Mouse (Mus musculus) embryonic facial prominence, embryonic 14.5 days (tissue): ENCODE measurements around the gene Rims4. TPM values are rescaled to one million over a fixed set of nuclear protein-coding genes. Genes with fewer than 3 reads are reported as not detected.

Experiments used
- ATAC-seq: fragments of 200-750 bp; cut with Nextera tagmentation; 2 replicates; pipeline ENCODE4 v1.8.0; 2017; ENCODE audit warnings: low read depth, moderate number of reproducible peaks, moderate TSS enrichment
- DNase-seq: peaks from one replicate; pipeline ENCODE4 v3.0.0-alpha.2; 2015; ENCODE audit warnings: low spot score
- H3K27ac ChIP-seq: fragments of 300-500 bp; sonication (generic); replicated peaks from 2 replicates; pipeline ENCODE4 v1.5.1; 2014; ENCODE audit warnings: low read depth, mild to moderate bottlenecking, low read length, moderate library complexity
- H3K27me3 ChIP-seq: fragments of 300-500 bp; sonication (generic); replicated peaks from 2 replicates; pipeline ENCODE4 v1.6.1; 2014; ENCODE audit warnings: low read length; ENCODE audit not compliant: control insufficient read depth, insufficient read depth
- H3K36me3 ChIP-seq: fragments of 300-500 bp; sonication (generic); 2 replicates; pipeline ENCODE4 v1.6.1; 2014; ENCODE audit warnings: low read length, mixed read lengths; ENCODE audit not compliant: control insufficient read depth, insufficient read depth
- H3K4me1 ChIP-seq: fragments of 300-500 bp; sonication (generic); 2 replicates; pipeline ENCODE4 v1.6.1; 2014; ENCODE audit warnings: antibody characterized with exemption, low read length; ENCODE audit not compliant: control insufficient read depth, insufficient read depth
- H3K4me2 ChIP-seq: fragments of 300-500 bp; sonication (generic); 2 replicates; pipeline ENCODE4 v1.6.1; 2014; ENCODE audit warnings: low read depth, mild to moderate bottlenecking, low read length, moderate library complexity, mixed read lengths
- H3K4me3 ChIP-seq: fragments of 300-500 bp; sonication (generic); 2 replicates; pipeline ENCODE4 v1.5.1; 2014; ENCODE audit warnings: low read depth, mild to moderate bottlenecking, low read length
- H3K9ac ChIP-seq: fragments of 300-500 bp; sonication (generic); 2 replicates; pipeline ENCODE4 v1.6.1; 2014; ENCODE audit warnings: low read depth, mild to moderate bottlenecking, low read length, moderate library complexity, mixed read lengths
- H3K9me3 ChIP-seq: fragments of 300-500 bp; sonication (generic); 2 replicates; pipeline ENCODE4 v1.6.1; 2016; ENCODE audit warnings: low read length; ENCODE audit not compliant: control insufficient read depth
- WGBS: fragments of 180-500 bp; shearing (Covaris S2); extraction: QIAGEN DNeasy Blood & Tissue Kit; methylation state at CpG from one replicate; pipeline ENCODE4 v1.1.7; 2014; 5-methylcytosine and 5-hydroxymethylcytosine counted together
- polyA plus RNA-seq: library from polyadenylated mRNA; unstranded; fragments of >200 nt; fragmentation: Nextera tagmentation; extraction: Ambion mirVana; gene quantifications from 2 replicates; pipeline ENCODE4 v1.2.1, GENCODE M21; 2014

The Rims4 gene
- polyA plus RNA-seq: 0.32 and 0.35 TPM in 2 replicates

GRCm38 (mm10) chr2:163918317-163919258 lies at the start of gene Rims4:
Gene Rims4 (minus strand): TSS chr2:163918683.
- Histone ChIP-seq H3K4me3 (peak within 1 kb of the TSS; percentile 54), H3K4me2 (peak within 1 kb of the TSS; percentile 96), H3K36me3 (no peaks in the 10 kb centered on the region), H3K27ac (no peak within 1 kb of the TSS), H3K27me3 (peaks cover 81% of the 10 kb centered on the region), H3K9me3 (no peaks in the 10 kb centered on the region), H3K4me1 (0 out of 2 replicates have a peak, but pooled peaks cover 4% of the 10 kb centered on the region), H3K9ac (peak within 1 kb of the TSS; percentile 62)
- ATAC-seq (peak; percentile 89), DNase-seq (peak; percentile 59)
- 0% methylated on average over 7 of the region's 115 CpGs for WGBS

GRCm38 (mm10) chr2:163965706-163966105 lies 47.2 kb upstream of the Rims4 start:
- Histone ChIP-seq H3K9me3 (no peaks in the 10 kb centered on the region), H3K27me3 (no peaks in the 10 kb centered on the region), H3K36me3 (no peaks in the 10 kb centered on the region), H3K4me3 (no peak overlapping the region), H3K4me2 (no peak overlapping the region), H3K27ac (no peak overlapping the region), H3K4me1 (no peaks in the 10 kb centered on the region), H3K9ac (no peak overlapping the region)
- DNase-seq: no peak
- ATAC-seq: no peak
- WGBS: 75% methylated on average over 7 of the region's 7 CpGs

DNA sequence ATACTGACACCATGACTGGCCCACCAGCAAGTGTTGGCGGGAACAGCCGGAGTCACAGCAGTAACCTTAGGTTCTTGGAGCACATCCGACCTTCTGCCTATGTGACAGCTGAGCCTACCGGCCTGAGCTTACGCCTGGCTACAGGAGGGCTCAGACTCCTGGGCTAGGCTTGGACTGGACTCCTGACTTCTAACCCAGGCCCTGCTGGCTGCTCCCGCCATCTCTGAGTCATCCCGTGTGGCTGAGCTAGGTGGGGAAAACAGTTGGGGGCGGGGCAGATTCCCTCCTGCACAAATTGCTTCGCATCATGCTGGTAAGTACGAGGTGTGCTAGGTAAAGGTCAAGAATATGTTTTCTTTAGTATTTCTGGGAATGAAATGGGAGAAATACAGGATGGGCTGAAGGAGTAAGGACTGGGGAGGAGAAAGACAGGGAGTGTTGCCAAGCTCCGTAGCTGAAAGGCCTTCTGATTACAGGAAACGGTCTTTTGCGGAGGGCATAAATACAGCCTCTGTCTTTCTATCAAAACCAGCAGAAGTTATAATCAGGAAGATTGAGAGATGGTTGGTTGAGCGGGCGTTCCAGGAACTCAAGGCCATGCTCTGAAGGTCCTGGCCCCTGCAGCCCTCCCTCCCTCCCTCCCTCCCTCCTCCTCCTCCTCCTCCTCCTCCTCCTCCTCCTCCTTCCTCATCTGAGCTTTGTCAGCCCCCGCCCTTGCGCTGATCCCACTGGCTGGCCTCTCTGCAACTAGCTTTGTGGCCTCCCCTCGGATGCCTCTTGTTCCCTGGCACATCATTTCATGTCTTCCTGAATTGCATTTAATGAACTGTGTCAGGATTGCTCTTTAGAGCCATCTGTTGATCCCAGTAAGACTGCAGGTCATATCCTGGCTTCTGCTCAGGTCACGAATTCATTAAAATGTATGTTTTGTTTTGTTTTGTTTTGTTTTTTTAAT lies 46.4 kb upstream of the Rims4 start:
- no peak overlapping the region for H3K4me2 ChIP-seq
- no peak overlapping the region for H3K27ac ChIP-seq
- peak; percentile 12; the same call in 1 of the 2 replicates for ATAC-seq
- no peaks in the 10 kb centered on the region for H3K27me3 ChIP-seq
- peak; percentile 35 for DNase-seq
- H3K4me1 ChIP-seq: no peaks in the 10 kb centered on the region
- H3K4me3 ChIP-seq: no peak overlapping the region
- H3K9me3 ChIP-seq: no peaks in the 10 kb centered on the region
- 62% methylated on average over 19 of the region's 19 CpGs for WGBS
- no peaks in the 10 kb centered on the region for H3K36me3 ChIP-seq
- H3K9ac ChIP-seq: no peak overlapping the region

- H3K9ac ChIP-seq: no peak overlapping the region
- DNase-seq: no peak
- 70% methylated on average over 7 of the region's 7 CpGs for WGBS
- ATAC-seq: no peak
- no peak overlapping the region for H3K4me3 ChIP-seq
- H3K36me3 ChIP-seq: no peaks in the 10 kb centered on the region
- H3K4me2 ChIP-seq: no peak overlapping the region
- no peaks in the 10 kb centered on the region for H3K4me1 ChIP-seq
- no peak overlapping the region for H3K27ac ChIP-seq
- 0 out of 2 replicates have a peak, but pooled peaks cover 3% of the 10 kb centered on the region for H3K27me3 ChIP-seq
- no peaks in the 10 kb centered on the region for H3K9me3 ChIP-seq
Measured at GRCm38 (mm10) chr2:163953622-163954310, 35.3 kb upstream of the Rims4 start.

DNA sequence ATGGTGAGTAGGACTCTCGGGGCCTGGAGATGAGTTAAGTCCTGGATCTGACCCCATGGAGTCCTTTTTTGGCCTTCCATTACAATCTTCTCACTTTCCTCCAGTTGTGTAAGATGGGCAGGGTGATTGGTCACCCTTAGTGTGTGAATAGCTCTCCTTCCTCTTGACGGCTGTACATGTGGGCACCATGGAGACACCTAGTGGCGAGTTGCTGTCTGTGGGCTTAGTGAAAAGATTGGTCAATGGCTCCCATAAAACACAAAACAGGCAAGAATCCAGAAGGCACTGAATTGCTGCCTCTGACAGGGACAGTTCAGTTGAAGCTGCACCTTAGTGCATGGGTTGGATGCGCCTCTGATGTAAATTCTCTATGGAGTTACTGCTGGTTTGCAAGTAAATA lies 33.3 kb upstream of the Rims4 start:
- WGBS: 17% methylated on average over 4 of the region's 4 CpGs
- Histone ChIP-seq H3K4me1 (no peaks in the 10 kb centered on the region), H3K27me3 (peaks cover 3% of the 10 kb centered on the region; the same call in 1 of the 2 replicates), H3K4me2 (no peak overlapping the region), H3K4me3 (no peak overlapping the region), H3K27ac (no peak overlapping the region), H3K36me3 (no peaks in the 10 kb centered on the region), H3K9me3 (no peaks in the 10 kb centered on the region), H3K9ac (no peak overlapping the region)
- ATAC-seq (peak; percentile 74), DNase-seq (peak; percentile 67)

- H3K36me3 ChIP-seq: no peaks in the 10 kb centered on the region
- no peak overlapping the region for H3K4me2 ChIP-seq
- 63% methylated on average over 7 of the region's 7 CpGs for WGBS
Measured at GRCm38 (mm10) chr2:163947976-163948375, 29.5 kb upstream of the Rims4 start.

DNA sequence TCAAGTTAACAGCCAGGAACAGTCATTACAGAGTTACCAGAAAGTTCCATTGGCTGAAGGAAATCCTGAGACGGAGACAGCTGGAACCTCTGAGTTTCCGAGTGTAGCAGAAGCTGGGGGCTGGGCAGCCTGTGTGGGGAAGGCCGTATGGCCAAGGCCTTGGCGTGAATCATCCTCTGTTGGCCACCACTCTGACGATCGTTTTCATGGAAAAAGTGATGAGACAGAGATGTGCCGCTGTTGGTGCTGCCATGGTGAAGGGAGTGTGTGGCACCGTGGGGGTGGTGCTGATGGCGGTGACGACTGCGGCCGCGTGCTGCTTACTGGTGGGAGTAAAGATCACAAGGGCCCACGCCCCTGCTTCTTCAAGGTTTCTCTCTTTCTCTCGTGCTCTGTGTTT lies 27.7 kb upstream of the Rims4 start:
- no peak overlapping the region for H3K9ac ChIP-seq
- H3K9me3 ChIP-seq: no peaks in the 10 kb centered on the region
- no peak overlapping the region for H3K4me3 ChIP-seq
- H3K4me1 ChIP-seq: no peaks in the 10 kb centered on the region
- H3K27ac ChIP-seq: no peak overlapping the region
- 78% methylated on average over 15 of the region's 15 CpGs for WGBS
- no peaks in the 10 kb centered on the region for H3K36me3 ChIP-seq
- peaks cover under 1% of the 10 kb centered on the region; the same call in 1 of the 2 replicates for H3K27me3 ChIP-seq
- H3K4me2 ChIP-seq: no peak overlapping the region
- no peak for ATAC-seq
- DNase-seq: no peak

More at GRCm38 (mm10) chr2:163947976-163948375, 29.5 kb upstream of the Rims4 start:
- no peak overlapping the region for H3K9ac ChIP-seq
- no peak overlapping the region for H3K27ac ChIP-seq
- DNase-seq (no peak), ATAC-seq (no peak)
- H3K4me1 ChIP-seq: no peaks in the 10 kb centered on the region
- H3K4me3 ChIP-seq: no peak overlapping the region
- H3K27me3 ChIP-seq: peaks cover 3% of the 10 kb centered on the region; the same call in 1 of the 2 replicates
- H3K9me3 ChIP-seq: no peaks in the 10 kb centered on the region

DNA sequence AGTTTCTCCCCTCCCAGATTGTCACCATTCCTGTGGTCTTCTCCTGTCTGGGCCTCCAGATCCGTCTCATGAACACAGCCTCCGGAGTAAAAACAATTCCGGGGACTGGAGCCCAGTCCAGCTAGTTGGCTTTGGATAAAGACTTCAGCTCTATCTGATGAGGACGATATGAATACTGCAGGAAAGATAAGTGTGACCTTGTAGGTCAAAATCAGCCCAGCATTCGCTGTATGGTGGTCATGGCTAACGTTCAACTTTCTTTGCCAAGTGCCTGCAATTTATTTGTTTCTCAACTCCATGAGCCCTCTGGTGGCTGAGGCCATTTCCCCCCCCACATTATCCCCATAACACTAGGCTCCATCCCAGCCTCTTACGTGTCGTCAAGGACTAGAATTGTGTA lies 26.0 kb upstream of the Rims4 start:
- H3K4me3 ChIP-seq: no peak overlapping the region
- ATAC-seq (no peak), DNase-seq (no peak)
- H3K9me3 ChIP-seq: no peaks in the 10 kb centered on the region
- no peak overlapping the region for H3K27ac ChIP-seq
- peaks cover 1% of the 10 kb centered on the region; the same call in 1 of the 2 replicates for H3K27me3 ChIP-seq
- H3K4me2 ChIP-seq: no peak overlapping the region
- WGBS: 81% methylated on average over 8 of the region's 8 CpGs
- H3K9ac ChIP-seq: no peak overlapping the region
- H3K4me1 ChIP-seq: no peaks in the 10 kb centered on the region
- H3K36me3 ChIP-seq: no peaks in the 10 kb centered on the region
